Mouse (Mus musculus) Patski (cell line): ENCODE results near the gene Prpf6. TPM values are rescaled to one million over a fixed set of nuclear protein-coding genes. Genes with fewer than 3 reads are reported as not detected.

Source experiments
- ATAC-seq: fragments of 100-300 bp; one replicate; pipeline ENCODE4 v1.8.0; 2021
- CTCF ChIA-PET: fragments of 350-600 bp; sonication (Branson Sonifier 250); formaldehyde crosslinking; loops from one replicate; lab custom pipeline; 2022; ENCODE audit warnings: inconsistent platforms; lab: Charles Lee
- POLR2A ChIA-PET: fragments of 350-600 bp; sonication (Branson Sonifier 250); formaldehyde crosslinking; loops from one replicate; lab custom pipeline; 2022; ENCODE audit warnings: antibody characterized with exemption, inconsistent platforms; lab: Charles Lee
- DNase-seq: peaks from one replicate; pipeline ENCODE4 v3.0.0-alpha.2; 2011; ENCODE audit warnings: low read depth, low spot score
- H3K27me3 ChIP-seq: fragments of 371-371 bp; one replicate; pipeline ENCODE4 v1.5.1; 2021
- CTCF ChIP-seq: fragments of 100-300 bp; IDR thresholded peaks from one replicate; pipeline ENCODE4 v1.5.1; 2021
- in situ Hi-C: fragments of 300-500 bp; cut with MboI; formaldehyde crosslinking; loops from 3 replicates; pipeline ENCODE4 v1.11.1; 2018; ENCODE audit warnings: low pct_unique_long_range_greater_than_20kb, mixed read lengths
- polyA plus RNA-seq: library from polyadenylated mRNA; unstranded; gene quantifications from one replicate; pipeline ENCODE4 v1.2.3, GENCODE M21; 2021

Gene Prpf6
- polyA plus RNA-seq, 1 experiment from 2014 or later: 77.4 TPM

DNA sequence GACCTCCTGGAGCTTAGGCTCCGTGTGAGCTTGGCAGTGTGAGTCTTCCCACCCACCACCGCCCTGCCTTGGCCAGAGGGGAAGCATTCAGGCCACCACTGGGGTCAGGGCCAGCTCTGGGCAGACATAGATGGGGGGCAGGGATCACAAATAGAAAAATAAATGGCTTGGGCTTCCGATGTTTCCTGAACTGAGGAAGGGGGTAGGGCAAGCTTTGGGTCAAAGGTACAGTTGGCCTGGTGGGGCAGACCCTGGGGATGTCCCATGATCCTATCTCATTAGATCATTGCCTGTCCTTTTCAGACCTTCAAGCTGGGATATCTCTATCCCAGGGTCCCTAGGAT is 86.1 kb downstream of the Prpf6 start:
- DNase-seq (no peak), ATAC-seq (no peak)
- TF ChIP-seq CTCF: no peak
- ChIA-PET POLR2A (no interaction called here), CTCF (interaction anchor here (1.1 to 6.4 kb wide), 12 partner anchors 10 to 288 kb away, joined by 3 to 135 read pairs (median 7); partner anchors contain the start of gene Gm29797)
- in situ Hi-C loops: loop anchor here (5.0 kb wide), 1 partner anchor 35 kb away; no protein-coding TSS in a partner anchor
- H3K27me3 ChIP-seq: peaks cover 9% of the 10 kb centered on the region

DNA sequence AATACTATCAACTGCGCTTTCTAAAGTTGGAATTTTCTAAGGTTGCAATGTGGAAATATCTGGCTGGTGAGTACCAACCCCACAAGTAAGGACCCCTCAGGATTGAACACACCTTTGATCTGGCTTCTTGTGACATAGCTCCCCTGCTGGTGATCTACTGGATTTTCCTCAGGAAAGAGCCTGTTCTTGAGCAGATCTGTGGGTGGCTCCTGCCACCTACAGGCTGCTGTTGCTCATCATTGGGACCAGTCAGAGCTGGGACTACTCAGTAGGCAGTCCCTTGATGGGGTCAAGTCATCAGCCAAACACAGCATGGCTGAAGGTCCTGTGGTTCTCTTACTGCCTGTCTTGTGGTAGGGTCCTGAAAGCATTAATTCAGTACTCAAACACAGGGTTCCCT is 87.1 kb downstream of the Prpf6 start:
- DNase-seq (peak; percentile 48), ATAC-seq (peak; percentile 80)
- ChIA-PET CTCF (interaction anchor here (0.6 to 6.4 kb wide), 32 partner anchors 8 to 376 kb away, joined by 3 to 135 read pairs (median 4); partner anchors contain the start of genes Abhd16b, Gm29797, Samd10 and Tpd52l2), POLR2A (no interaction called here)
- in situ Hi-C loops: loop anchor here (5.0 kb wide), 1 partner anchor 36 kb away; no protein-coding TSS in a partner anchor
- no peaks in the 10 kb centered on the region for H3K27me3 ChIP-seq
- no peak for TF ChIP-seq CTCF

DNA sequence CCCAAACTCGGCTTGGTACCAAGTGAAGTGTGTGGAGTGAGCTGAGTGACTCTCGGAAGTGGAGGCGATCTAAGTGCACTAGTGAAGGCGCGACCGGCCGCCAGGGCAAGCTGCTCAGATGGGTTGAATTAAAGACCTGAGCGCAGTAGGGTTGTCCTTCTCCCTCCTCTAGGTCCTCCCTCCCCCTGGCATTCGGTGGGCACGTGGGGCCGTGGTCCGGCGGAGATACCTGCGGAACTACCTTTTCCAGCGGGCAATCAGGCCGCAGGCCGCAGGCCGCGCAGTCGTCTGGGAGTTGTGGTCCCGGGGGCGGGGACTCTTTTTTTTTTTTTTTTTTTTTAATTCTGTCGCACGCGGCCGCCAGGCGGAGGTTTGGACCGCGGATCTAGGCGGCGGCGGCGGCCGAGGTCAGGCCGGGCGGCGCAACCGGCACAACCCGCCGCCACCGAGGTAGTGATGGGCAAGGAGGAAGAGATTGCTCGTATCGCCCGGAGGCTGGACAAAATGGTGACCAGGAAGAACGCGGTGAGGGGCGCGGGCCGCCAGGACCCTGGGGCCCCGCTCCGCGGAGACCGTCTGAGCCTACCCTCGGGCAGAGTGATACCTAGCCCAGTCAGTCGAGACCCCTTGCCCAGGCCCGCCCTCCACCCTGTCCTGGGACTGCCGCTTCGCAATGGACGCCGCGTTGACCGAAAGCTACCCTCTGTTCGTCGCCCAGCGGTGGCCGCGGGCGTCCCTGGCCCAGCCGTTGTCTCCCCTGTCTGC is 88.5 kb downstream of the Prpf6 start, which contains the start of gene Tcea2:
Gene Tcea2 (plus strand): TSS at position 360 of the 765 bp plus-strand sequence.
- CTCF ChIA-PET: interaction anchor here (1.1 to 6.4 kb wide), 7 partner anchors 10 to 184 kb away, joined by 3 to 135 read pairs (median 6); partner anchors contain the start of genes Gm29797 and Tpd52l2
- H3K27me3 ChIP-seq: no peaks in the 10 kb centered on the region
- ATAC-seq: peak; percentile 46
- DNase-seq: peak; percentile 35
- no peak for TF ChIP-seq CTCF
- POLR2A ChIA-PET: interaction anchor here (0.5 to 0.7 kb wide), 2 partner anchors 97 to 290 kb away, joined by 3 to 4 read pairs; no protein-coding TSS in a partner anchor
- in situ Hi-C loops: loop anchor here (5.0 kb wide), 1 partner anchor 38 kb away; no protein-coding TSS in a partner anchor

DNA sequence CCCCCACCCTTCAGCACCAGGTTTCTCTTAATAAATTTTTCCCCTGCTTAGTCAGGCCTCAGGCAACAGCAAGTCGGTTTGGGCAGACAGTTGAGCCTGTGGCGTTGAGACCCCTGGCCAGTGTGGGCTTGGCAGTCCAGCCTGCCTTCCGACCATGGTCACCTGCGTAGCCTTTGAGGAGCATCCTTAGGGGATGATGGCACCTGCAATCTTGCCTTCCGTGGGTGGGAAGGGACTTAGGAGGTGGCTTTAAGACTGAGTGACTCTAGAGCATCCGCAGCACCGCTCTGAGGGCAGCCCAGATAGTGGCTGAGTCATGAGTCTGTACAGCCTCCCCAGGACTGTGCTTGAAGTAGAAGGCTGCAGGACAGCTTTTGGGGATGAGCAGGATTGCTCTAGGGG is 89.0 kb downstream of the Prpf6 start:
- no peak for TF ChIP-seq CTCF
- no peak for DNase-seq
- no peaks in the 10 kb centered on the region for H3K27me3 ChIP-seq
- peak; percentile 6 for ATAC-seq
- POLR2A ChIA-PET: interaction anchor here (0.5 kb wide), 1 partner anchor 290 kb away, joined by 3 read pairs; no protein-coding TSS in a partner anchor
- in situ Hi-C loops: no loop called here
- CTCF ChIA-PET: interaction anchor here (1.4 to 6.4 kb wide), 2 partner anchors 17 to 44 kb away, joined by 4 to 135 read pairs; partner anchors contain the start of gene Gm29797

DNA sequence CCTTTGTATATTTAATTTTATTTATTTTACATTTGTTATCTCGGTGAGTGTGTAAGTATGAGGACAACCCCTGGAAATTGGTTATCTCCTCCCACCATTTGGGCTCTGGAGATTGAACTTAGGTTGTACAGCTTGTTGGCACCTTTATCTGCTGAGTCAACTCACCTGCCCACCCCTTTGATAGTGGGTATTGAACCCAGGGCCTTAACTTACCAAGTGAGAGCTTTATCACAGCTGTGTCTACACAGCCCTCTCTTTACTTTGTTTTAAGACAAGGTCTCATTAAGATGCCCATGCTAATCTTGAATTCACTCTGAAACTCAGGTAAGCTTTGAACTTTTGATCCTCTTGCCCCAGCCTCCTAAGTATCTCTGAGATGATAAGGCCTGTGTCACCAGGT is 90.3 kb downstream of the Prpf6 start:
- no peak for ATAC-seq
- CTCF ChIA-PET: interaction anchor here (1.0 to 6.4 kb wide), 4 partner anchors 19 to 182 kb away, joined by 3 to 135 read pairs (median 4); partner anchors contain the start of genes Gm29797 and Polr3k
- no peak for TF ChIP-seq CTCF
- in situ Hi-C loops: no loop called here
- no peaks in the 10 kb centered on the region for H3K27me3 ChIP-seq
- POLR2A ChIA-PET: no interaction called here
- DNase-seq: no peak

DNA sequence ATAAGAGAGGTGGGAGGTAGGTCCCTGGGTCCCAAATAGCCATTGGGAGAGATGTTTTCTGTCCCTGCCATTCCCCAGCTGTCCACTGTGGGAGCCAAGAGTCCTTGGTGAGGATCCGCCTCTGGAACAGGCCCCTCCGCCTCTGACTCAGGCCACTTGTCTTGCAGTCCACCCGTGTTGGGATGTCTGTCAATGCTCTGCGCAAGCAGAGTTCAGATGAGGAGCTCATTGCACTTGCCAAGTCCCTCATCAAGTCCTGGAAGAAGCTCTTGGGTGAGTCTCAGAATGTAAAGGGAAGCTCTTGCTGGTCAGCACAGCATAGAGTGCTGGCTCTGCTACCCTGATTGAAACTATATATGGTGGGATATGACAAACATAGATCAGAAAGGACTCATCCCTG is 91.7 kb downstream of the Prpf6 start:
- ATAC-seq (no peak), DNase-seq (no peak)
- no peak for TF ChIP-seq CTCF
- POLR2A ChIA-PET: no interaction called here
- no peaks in the 10 kb centered on the region for H3K27me3 ChIP-seq
- in situ Hi-C loops: no loop called here
- CTCF ChIA-PET: interaction anchor here (1.1 to 1.9 kb wide), 2 partner anchors 10 to 12 kb away, joined by 3 to 5 read pairs; partner anchors contain the start of gene Rgs19

DNA sequence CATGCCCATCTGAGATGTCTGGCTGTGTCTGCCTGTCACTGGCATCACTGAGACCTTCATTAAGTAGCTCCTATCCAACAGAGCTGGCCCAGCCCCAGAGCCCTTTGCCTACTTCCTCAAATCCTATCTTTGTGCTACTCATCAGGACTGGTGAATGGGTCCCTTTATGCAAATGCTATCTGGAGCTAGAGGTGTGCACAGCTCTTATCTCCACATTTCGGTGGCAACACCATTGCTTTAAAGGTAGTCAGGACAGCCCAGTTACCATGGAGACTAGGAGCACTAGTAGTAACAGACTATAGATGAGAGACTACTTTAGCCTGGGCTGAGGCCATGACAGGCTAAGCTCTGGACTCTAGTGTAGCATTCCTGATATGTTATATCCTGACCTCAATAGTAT is 93.0 kb downstream of the Prpf6 start:
- no peak for ATAC-seq
- in situ Hi-C loops: no loop called here
- no peak for DNase-seq
- CTCF ChIA-PET: no interaction called here
- no peak for TF ChIP-seq CTCF
- POLR2A ChIA-PET: no interaction called here
- no peaks in the 10 kb centered on the region for H3K27me3 ChIP-seq

DNA sequence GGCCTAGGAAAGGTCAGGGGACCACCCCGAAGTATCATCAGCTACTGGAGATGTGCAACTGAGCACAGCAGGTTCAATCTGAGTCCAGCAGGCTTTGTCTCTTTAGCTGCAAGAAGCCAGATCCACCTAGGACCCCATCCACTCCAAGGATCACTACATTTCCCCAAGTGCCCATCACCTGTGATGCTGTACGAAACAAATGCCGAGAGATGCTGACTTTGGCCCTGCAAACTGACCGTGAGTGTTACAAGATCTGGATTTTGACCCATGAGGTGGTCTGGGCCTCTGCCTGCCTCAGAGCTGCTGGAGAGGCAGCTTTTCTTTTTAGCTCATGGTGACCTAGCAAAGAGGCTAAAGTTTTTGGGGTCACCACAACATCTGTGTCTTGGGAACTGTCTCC is 94.0 kb downstream of the Prpf6 start:
- no peaks in the 10 kb centered on the region for H3K27me3 ChIP-seq
- no peak for ATAC-seq
- in situ Hi-C loops: no loop called here
- no peak for TF ChIP-seq CTCF
- ChIA-PET CTCF (no interaction called here), POLR2A (interaction anchor here (0.6 kb wide), 1 partner anchor 64 kb away, joined by 3 read pairs; no protein-coding TSS in a partner anchor)
- DNase-seq: no peak

DNA sequence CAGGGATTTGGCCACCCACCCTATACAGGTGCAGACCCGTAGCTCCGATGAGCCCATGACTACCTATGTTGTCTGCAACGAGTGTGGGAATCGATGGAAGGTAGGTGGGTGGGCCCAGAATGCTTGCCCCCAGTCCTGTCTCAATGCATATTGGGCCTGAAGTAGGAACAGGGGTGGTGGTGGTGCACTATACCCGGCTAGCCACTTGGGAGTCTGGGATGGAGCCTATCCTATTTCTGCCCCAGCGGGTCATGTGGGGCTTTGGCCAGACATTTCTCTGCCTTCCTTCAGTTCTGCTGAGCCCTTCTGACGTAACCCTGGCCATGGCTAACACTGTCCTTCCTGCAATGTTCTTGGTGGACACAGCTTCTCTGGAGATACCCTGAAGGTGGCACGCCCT is 95.9 kb downstream of the Prpf6 start:
- POLR2A ChIA-PET: no interaction called here
- CTCF ChIA-PET: interaction anchor here (1.8 kb wide), 1 partner anchor 9 kb away, joined by 6 read pairs; no protein-coding TSS in a partner anchor

DNA sequence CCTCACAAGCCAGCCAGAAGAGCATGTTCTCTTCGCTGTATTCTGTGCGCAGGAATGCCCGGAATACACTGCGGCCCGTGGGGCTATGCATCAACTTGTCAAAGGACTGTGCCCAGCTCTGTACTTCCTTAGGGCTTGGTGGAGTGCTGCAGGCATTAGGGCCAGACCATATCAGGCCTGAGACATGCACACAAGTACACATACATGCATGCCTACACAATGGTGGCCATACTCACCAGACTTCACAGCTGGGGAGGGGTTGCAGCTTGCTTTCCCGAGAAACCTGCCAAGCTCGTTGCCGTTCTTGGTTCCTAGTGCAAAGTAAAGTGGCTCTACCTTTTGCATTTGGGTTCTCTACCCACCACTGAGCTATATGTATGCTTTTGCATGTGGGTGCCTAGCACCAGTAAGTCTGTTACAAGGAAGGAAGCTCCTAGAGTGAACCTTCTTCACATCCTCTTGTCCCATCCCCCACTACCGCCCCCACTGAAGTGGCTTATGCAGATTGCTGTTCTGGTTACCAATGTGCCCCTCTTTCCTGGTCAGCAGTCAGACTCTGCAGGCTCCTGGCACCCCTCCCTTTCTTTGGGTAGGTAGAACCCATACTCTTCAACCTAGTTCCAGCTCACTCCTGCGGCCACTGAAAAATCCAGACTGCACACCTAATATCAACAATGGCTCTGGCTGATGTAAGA is 97.9 kb downstream of the Prpf6 start:
- CTCF ChIA-PET: no interaction called here
- no peak for TF ChIP-seq CTCF
- H3K27me3 ChIP-seq: no peaks in the 10 kb centered on the region
- POLR2A ChIA-PET: no interaction called here
- in situ Hi-C loops: no loop called here
- no peak for ATAC-seq
- no peak for DNase-seq

More for the DNA sequence above, 95.9 kb downstream of the Prpf6 start:
- no peak for ATAC-seq
- in situ Hi-C loops: no loop called here
- TF ChIP-seq CTCF: no peak
- no peaks in the 10 kb centered on the region for H3K27me3 ChIP-seq
- DNase-seq: no peak
